Mouse (Mus musculus) megakaryocyte, adult 5-6 weeks (primary cell): ENCODE results near the gene Bcap29. TPM values are rescaled to one million over a fixed set of nuclear protein-coding genes. Genes with fewer than 3 reads are reported as not detected.
"Not testable (repeated sequence)": the region's sequence is repeated elsewhere in the genome, so short reads cannot be mapped to it uniquely, and the experiment has no call there.

Experiments
- ATAC-seq: 2 replicates; pipeline ENCODE4 v1.8.0; 2016; ENCODE audit warnings: mild to moderate bottlenecking, inconsistent platforms; ENCODE audit not compliant: poor library complexity, severe bottlenecking
- total RNA-seq, 2 experiments: library from RNA; stranded (forward) in 1 of 2; stranded (reverse) in 1 of 2; fragments of 153-499, 151-499 nt in 1 of 2; fragments of 221-1000, 200-1000 nt in 1 of 2; gene quantifications; 2 replicates each; pipeline versions ENCODE4 v1.2.3 to v1.2.4; 2015 to 2017

Gene Bcap29
- total RNA-seq (2015), result 35.7 and 38.8 TPM in 2 replicates
- 9.9 and 17.3 TPM in 2 replicates for total RNA-seq (2017)

DNA sequence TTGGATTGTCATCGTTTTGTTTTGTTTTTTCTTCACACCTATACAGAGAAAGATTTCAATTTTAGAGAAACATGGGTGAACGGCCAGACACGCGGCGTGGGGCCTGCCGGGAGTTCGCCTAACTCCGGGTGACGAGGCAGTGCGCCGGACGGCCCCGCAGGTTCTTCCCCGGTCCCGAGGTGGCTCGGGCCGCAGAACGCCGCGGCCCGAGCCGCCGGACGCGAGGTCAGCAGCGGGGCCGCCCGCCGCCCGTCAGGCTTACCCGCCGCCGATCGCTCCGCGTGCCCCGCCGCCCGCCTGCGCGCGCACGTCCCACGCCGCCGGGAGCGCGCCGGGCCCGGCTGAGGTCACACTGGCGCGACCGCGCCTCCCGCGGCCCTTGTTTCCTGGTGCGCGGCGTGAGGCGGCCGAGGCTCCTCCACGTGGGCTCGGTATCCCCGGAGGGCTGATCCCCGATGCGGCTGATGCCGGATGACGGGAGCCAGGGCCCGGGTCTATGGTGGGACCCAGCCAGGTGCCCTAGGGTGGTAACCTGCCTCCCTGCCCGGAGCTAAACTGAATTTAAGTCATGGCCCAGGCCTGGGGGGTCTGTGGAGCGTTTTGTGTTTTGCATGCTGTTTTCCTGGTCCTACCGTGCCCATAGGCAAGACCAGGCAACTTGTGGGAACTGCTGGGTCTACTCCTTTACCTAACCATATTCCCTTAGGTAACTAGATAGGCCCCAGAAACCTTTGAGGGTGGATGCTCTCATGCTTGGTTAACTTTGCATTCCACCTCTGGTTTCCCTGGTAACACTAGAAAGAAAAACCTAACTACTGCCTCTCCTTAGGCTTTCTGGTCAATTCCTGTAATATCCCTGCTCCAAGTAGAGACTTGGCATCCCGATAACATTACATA is at the start of gene Bcap29:
Gene Bcap29 (minus strand): TSS at position 316 of the 897 bp plus-strand sequence.
- peak; percentile 95 for ATAC-seq

- no peak for ATAC-seq
These were observed 32.7 kb upstream of the Bcap29 start for GRCm38 (mm10) chr12:31667187-31667586.

DNA sequence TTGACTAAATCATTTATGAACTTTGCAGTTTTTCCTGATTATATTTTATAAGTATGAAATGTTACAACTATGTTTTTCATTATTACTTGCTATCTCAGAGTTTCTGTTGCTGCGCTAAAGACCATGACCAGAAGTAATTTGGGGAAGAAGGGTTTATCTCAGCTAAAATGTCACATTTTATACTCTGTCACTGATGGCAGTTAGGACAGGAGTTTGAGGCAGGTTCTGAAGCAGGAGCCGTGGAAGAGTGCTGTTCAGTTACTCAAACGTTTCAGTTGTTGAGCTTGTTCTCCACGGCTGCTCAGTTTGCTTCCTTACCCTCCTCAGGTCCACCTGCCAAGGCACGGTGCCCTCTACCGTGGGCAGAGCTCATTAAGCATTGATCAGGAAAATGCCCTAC is 31.5 kb upstream of the Bcap29 start:
- no peak for ATAC-seq

DNA sequence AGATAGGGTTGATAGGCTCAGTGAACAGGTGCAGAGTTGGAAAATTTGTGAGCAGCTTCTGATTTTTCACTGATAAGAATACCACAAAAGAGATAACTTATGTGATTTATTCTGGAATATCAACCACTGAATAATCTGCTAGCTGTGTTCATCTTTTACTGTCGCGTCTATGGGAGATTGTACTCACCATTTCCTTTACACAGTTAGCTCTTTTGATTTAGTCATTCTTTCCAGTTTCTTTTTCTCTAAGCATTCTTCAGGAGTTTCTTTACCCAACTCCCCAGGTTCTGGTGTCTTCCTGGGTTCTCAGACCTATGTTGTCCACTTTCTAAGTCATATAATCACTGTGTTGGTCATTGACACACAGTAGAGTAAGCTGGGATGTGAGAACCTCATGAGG is 22.4 kb upstream of the Bcap29 start:
- ATAC-seq, result no peak

GRCm38 (mm10) chr12:31654965-31655477 is 20.6 kb upstream of the Bcap29 start:
- peak; percentile 71 for ATAC-seq

GRCm38 (mm10) chr12:31654197-31654964 is 19.9 kb upstream of the Bcap29 start, which contains the start of the genes Dus4l and Cog5:
TSS of gene Dus4l (minus strand) at chr12:31654826.
TSS of gene Cog5 (plus strand) at chr12:31654869.
- ATAC-seq, result peak; percentile 96

- no peak for ATAC-seq
These were observed 19.2 kb upstream of the Bcap29 start for GRCm38 (mm10) chr12:31653611-31654010.

- ATAC-seq, result no peak
These were observed 766 bp upstream of the Bcap29 start for GRCm38 (mm10) chr12:31635240-31635607.

- ATAC-seq, result peak; percentile 65
These were observed 502 bp downstream of the Bcap29 start for GRCm38 (mm10) chr12:31633970-31634342.

GRCm38 (mm10) chr12:31628396-31628795 is 6.1 kb downstream of the Bcap29 start:
- ATAC-seq, result not testable (repeated sequence)

GRCm38 (mm10) chr12:31625016-31625415 is 9.4 kb downstream of the Bcap29 start:
- ATAC-seq, result no peak

GRCm38 (mm10) chr12:31620106-31620505 is 14.4 kb downstream of the Bcap29 start:
- no peak for ATAC-seq

- no peak for ATAC-seq
These were observed 21.1 kb downstream of the Bcap29 start for GRCm38 (mm10) chr12:31613353-31613752.

DNA sequence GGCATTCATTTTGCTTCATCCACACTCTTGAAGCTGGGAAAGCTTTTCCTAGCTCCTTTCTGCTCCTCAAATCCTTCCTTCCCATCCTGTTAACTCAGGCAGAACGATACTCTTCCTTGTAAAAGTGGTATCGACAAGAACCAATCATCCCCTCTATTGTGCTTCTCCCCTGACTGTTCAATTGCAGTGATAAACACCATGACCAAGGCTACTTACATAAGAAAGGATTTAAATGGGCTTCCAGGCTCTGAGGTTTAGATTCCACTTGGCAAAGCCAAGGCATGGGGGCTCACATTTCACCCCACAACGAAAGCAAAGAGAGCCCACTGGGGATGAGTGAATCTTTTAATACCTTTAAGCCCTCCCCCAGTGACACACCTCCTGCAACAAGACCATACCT is 26.3 kb downstream of the Bcap29 start:
- no peak for ATAC-seq

GRCm38 (mm10) chr12:31604894-31605293 is 29.6 kb downstream of the Bcap29 start:
- no peak for ATAC-seq

GRCm38 (mm10) chr12:31603586-31603985 is 30.9 kb downstream of the Bcap29 start:
- ATAC-seq, result no peak

GRCm38 (mm10) chr12:31594296-31594695 is 40.2 kb downstream of the Bcap29 start:
- ATAC-seq, result no peak

DNA sequence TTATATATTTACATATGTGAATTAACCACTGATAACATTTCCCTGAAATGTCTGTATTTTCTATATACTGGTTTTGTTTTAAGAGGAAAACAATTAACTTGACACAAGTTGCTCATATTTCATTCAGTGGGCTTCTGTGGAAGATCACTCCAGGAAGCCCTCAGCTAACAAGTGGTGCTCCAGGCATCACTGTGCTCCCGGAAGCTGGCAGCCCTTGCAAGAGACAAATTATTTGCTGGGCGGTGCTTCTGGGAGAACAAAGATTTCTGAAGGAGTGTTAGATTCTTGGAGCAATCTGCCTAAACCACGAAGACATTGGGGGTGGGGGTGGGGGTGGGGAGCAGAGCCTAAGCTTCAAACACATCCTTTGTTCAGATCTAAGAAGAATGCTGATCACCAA is 42.4 kb downstream of the Bcap29 start:
- no peak for ATAC-seq

DNA sequence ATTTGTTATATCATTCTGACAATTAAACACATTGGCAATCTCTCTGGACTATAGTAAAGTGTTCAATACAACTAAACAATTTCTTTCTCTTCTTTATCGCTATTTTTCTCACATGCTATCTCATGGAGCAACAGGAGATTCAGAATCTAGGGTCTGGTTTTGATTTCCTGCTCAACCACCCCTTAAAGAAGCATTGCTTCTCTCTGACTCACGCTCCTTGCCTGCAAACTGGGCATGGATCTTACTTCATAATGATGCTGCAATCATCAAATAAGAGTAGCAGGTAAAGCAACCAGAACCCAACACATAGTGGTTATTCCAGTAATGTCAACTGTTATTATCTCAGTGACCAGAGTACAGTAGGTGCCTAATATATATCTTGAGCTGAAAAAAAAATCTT is 50.7 kb downstream of the Bcap29 start:
- ATAC-seq, result no peak

DNA sequence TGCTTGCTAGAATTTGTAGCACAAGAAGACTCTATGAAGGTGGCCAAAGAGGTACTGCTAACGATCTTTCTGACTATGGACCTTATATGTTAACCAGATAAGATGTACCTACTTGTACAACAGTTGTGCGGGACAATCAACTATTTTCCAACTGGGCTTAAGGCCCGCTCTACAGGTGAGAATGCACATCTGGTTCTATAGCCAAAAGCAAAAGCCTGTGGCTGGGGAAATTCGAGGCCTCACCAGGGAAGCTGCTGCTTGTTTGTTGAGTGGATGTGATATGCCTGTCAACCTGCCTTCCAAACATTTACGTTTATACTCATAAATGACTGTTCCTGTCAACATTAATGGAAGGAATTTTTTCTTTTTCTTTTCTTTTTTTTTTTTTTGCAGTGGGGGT is 52.4 kb downstream of the Bcap29 start:
- no peak for ATAC-seq

DNA sequence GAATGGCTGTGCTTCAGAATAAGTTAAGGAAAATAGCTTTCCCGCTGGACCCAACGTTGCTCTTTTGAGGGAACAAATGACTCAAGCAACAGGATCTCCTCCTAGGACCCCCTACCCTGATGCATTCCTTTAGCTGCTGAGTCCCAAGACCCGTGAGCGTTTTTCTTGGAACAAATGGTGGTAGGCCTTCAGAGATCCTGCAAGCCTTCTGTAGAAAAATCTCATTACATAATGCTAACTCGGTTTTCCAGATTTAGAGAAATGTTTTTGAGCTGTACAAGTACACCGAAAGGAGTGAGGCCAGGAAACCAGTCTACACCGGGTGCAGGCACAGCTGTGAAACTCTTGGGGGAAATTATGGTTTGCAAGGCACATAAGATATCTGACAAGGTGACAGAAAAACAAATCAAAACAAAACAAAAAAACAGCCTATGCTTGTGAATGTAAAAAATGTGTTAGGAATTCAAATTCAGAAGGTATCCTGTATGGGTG is 53.1 kb downstream of the Bcap29 start:
- ATAC-seq, result no peak
